Mouse (Mus musculus) limb, embryonic 15.5 days (tissue): ENCODE results near the gene Tarm1. TPM values are rescaled to one million over a fixed set of nuclear protein-coding genes. Genes with fewer than 3 reads are reported as not detected.

Source experiments
- ATAC-seq: fragments of 200-750 bp; cut with Nextera tagmentation; 2 replicates; pipeline ENCODE4 v1.8.0; 2017; ENCODE audit warnings: low read depth, moderate TSS enrichment; ENCODE audit not compliant: insufficient number of reproducible peaks, low FRiP score, low TSS enrichment
- H3K27ac ChIP-seq: fragments of 300-500 bp; sonication (generic); 2 replicates; pipeline ENCODE4 v1.5.1; 2015; ENCODE audit warnings: moderate library complexity, mild to moderate bottlenecking, inconsistent platforms
- H3K27me3 ChIP-seq: fragments of 300-500 bp; sonication (generic); 2 replicates; pipeline ENCODE4 v1.6.1; 2015; ENCODE audit warnings: inconsistent platforms
- H3K36me3 ChIP-seq: fragments of 300-500 bp; sonication (generic); 2 replicates; pipeline ENCODE4 v1.6.1; 2015; ENCODE audit warnings: inconsistent platforms
- H3K4me1 ChIP-seq: fragments of 300-500 bp; sonication (generic); 2 replicates; pipeline ENCODE4 v1.6.1; 2015; ENCODE audit warnings: inconsistent platforms
- H3K4me2 ChIP-seq: fragments of 300-500 bp; sonication (generic); 2 replicates; pipeline ENCODE4 v1.6.1; 2015; ENCODE audit warnings: mild to moderate bottlenecking, inconsistent platforms
- H3K4me3 ChIP-seq: fragments of 300-500 bp; sonication (generic); 2 replicates; pipeline ENCODE4 v1.5.1; 2015; ENCODE audit warnings: mild to moderate bottlenecking, inconsistent platforms
- H3K9ac ChIP-seq: fragments of 300-500 bp; sonication (generic); 2 replicates; pipeline ENCODE4 v1.6.1; 2015; ENCODE audit warnings: inconsistent platforms
- H3K9me3 ChIP-seq: fragments of 300-500 bp; sonication (generic); 2 replicates; pipeline ENCODE4 v1.6.1; 2016; ENCODE audit warnings: inconsistent platforms
- WGBS: fragments of 180-500 bp; shearing (Covaris S2); methylation state at CpG from one replicate; pipeline ENCODE4 v1.1.7; 2015; 5-methylcytosine and 5-hydroxymethylcytosine counted together
- polyA plus RNA-seq: library from polyadenylated mRNA; unstranded; fragments of >200 nt; fragmentation: Nextera tagmentation; extraction: Ambion mirVana; gene quantifications from 2 replicates; pipeline ENCODE4 v1.2.1, GENCODE M21; 2015

Gene Tarm1
- polyA plus RNA-seq, 1 experiment from 2014 or later, result 0.95 TPM

DNA sequence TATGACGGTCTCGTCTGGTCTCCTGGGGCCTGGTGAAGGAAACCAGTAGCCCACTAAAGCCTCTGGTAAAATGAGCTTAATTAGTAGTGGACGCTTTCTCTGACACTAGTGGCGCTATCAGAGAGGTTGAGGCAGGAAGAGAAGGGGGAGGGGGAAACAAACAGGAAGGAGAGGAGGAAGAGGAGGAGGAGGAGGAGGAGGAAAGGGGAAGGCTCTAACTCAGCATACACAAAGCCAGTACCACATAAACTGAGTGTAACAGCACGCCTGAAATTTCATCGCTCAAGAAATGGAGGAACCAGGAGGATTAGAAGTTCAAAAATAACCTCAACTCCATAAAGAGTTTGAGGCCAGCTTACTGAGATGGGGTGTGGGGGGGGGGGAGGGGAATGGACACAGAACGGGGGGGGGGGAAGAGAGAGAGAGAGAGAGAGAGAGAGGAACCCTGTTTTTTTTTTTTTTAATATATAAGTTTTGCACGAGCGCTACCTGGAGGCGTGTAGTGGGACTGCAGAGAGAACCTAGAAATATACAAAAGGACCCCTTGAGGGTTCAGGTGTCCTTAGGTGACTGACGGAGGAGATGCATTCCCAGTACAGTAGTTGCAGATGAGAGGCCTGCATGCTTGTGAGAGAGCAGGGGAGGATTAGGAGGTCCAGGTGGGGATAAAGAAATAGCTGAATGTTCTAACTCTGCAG lies 48.8 kb downstream of the Tarm1 start:
- H3K9ac ChIP-seq, result no peak overlapping the region
- no peaks in the 10 kb centered on the region for H3K36me3 ChIP-seq
- 0 out of 2 replicates have a peak, but pooled peaks cover 2% of the 10 kb centered on the region for H3K4me1 ChIP-seq
- H3K27me3 ChIP-seq, result no peaks in the 10 kb centered on the region
- 44% methylated on average over 11 of the region's 11 CpGs for WGBS
- no peak overlapping the region for H3K27ac ChIP-seq
- no peaks in the 10 kb centered on the region for H3K9me3 ChIP-seq
- H3K4me3 ChIP-seq, result no peak overlapping the region
- H3K4me2 ChIP-seq, result no peak overlapping the region
- no peak for ATAC-seq

- 40% methylated on average over 12 of the region's 12 CpGs for WGBS
- no peak overlapping the region for H3K9ac ChIP-seq
- no peak for ATAC-seq
- no peak overlapping the region for H3K4me3 ChIP-seq
- H3K4me1 ChIP-seq, result 0 out of 2 replicates have a peak, but pooled peaks cover 2% of the 10 kb centered on the region
- no peaks in the 10 kb centered on the region for H3K9me3 ChIP-seq
- no peak overlapping the region for H3K4me2 ChIP-seq
- H3K36me3 ChIP-seq, result no peaks in the 10 kb centered on the region
- H3K27me3 ChIP-seq, result no peaks in the 10 kb centered on the region
- H3K27ac ChIP-seq, result no peak overlapping the region
Measured at GRCm38 (mm10) chr7:3452821-3453485, 49.5 kb downstream of the Tarm1 start.

DNA sequence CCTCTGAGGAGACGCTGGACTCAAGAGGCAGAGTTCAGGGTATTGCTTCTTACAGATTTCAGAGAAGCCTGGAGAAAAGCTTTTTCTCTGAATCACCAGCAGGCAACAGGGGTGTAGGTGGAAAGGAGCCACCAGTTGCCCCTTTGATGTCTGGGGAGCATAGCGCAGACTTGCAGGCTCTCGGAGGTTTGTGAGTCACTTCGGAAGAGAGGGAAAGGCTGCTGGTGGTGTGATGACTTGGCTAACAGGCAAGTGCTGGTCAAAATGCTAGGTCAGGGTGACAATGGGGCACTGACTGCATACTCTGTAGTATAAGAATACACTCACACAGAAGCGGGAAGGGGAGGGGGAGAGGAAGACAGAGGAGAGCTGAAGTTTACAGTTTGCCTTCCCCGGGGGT lies 51.3 kb downstream of the Tarm1 start:
- 29% methylated on average over 6 of the region's 6 CpGs for WGBS

DNA sequence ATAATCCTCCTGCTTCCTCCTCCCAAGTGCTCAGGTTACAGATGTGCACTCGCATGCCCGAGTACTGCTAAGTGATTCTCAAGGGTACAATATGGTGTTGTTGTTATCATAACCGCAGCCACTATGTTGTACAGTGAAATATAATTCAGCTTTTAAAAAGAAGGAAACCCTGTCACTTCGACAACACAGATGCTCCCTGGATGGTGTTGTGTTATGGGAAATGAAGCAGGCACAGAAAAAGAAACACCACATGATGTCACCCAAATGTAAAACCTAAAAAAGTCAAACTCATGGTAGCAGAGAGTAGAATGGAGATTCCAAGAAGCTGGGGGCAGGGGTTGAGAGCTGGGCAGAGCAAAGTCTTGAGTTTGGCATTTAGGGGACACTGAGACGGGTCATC lies 51.8 kb downstream of the Tarm1 start:
- H3K36me3 ChIP-seq, result no peaks in the 10 kb centered on the region
- H3K27ac ChIP-seq, result no peak overlapping the region
- H3K27me3 ChIP-seq, result no peaks in the 10 kb centered on the region
- no peak overlapping the region for H3K9ac ChIP-seq
- 41% methylated on average over 5 of the region's 5 CpGs for WGBS
- H3K4me3 ChIP-seq, result no peak overlapping the region
- no peak overlapping the region for H3K4me2 ChIP-seq
- ATAC-seq, result no peak
- 0 out of 2 replicates have a peak, but pooled peaks cover 2% of the 10 kb centered on the region for H3K4me1 ChIP-seq
- no peaks in the 10 kb centered on the region for H3K9me3 ChIP-seq

More for the DNA sequence above, 51.3 kb downstream of the Tarm1 start:
- Histone ChIP-seq H3K4me3 (no peak overlapping the region), H3K9me3 (no peaks in the 10 kb centered on the region), H3K9ac (no peak overlapping the region), H3K27me3 (no peaks in the 10 kb centered on the region), H3K36me3 (no peaks in the 10 kb centered on the region), H3K27ac (no peak overlapping the region), H3K4me1 (0 out of 2 replicates have a peak, but pooled peaks cover 2% of the 10 kb centered on the region), H3K4me2 (no peak overlapping the region)
- no peak for ATAC-seq

- no peak for ATAC-seq
- no peak overlapping the region for H3K27ac ChIP-seq
- no peak overlapping the region for H3K4me2 ChIP-seq
- no peaks in the 10 kb centered on the region for H3K27me3 ChIP-seq
- H3K36me3 ChIP-seq, result no peaks in the 10 kb centered on the region
- H3K4me3 ChIP-seq, result no peak overlapping the region
- no peak overlapping the region for H3K9ac ChIP-seq
- no peaks in the 10 kb centered on the region for H3K9me3 ChIP-seq
- WGBS, result 17% methylated on average over 15 of the region's 15 CpGs
- H3K4me1 ChIP-seq, result 0 out of 2 replicates have a peak, but pooled peaks cover under 1% of the 10 kb centered on the region
Measured at GRCm38 (mm10) chr7:3448737-3449454, 53.5 kb downstream of the Tarm1 start.

- no peak for ATAC-seq
- Histone ChIP-seq H3K4me3 (no peak overlapping the region), H3K9ac (no peak overlapping the region), H3K27ac (no peak overlapping the region), H3K36me3 (no peaks in the 10 kb centered on the region), H3K9me3 (no peaks in the 10 kb centered on the region), H3K27me3 (no peaks in the 10 kb centered on the region), H3K4me2 (no peak overlapping the region), H3K4me1 (no peaks in the 10 kb centered on the region)
- 74% methylated on average over 4 of the region's 4 CpGs for WGBS
Measured at GRCm38 (mm10) chr7:3447026-3447425, 55.4 kb downstream of the Tarm1 start.

DNA sequence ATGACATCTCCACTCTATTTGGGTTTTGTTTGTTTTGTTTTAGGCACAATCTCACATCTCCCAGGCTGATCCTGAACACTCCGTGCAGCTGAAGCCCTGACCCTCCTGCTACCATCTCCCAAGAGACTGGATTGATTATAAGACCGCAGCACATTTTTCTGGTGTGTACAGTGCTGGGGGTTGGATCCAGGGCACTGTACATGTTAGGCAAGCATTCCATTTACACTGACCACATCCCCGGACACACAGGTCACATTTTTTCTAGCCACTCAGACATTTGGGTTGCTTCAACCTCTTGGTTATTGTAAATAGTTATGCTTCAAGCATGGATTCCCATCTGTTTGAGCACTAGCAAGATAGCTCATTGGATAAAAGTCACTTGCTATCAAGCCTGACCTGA lies 55.8 kb downstream of the Tarm1 start:
- Histone ChIP-seq H3K36me3 (no peaks in the 10 kb centered on the region), H3K27me3 (no peaks in the 10 kb centered on the region), H3K27ac (no peak overlapping the region), H3K4me3 (no peak overlapping the region), H3K4me1 (no peaks in the 10 kb centered on the region), H3K4me2 (no peak overlapping the region), H3K9me3 (no peaks in the 10 kb centered on the region), H3K9ac (no peak overlapping the region)
- WGBS, result 83% methylated on average over 3 of the region's 3 CpGs
- ATAC-seq, result no peak

GRCm38 (mm10) chr7:3444678-3445077 lies 57.7 kb downstream of the Tarm1 start:
- H3K4me1 ChIP-seq, result no peaks in the 10 kb centered on the region
- no peak for ATAC-seq
- 75% methylated on average over 3 of the region's 3 CpGs for WGBS

GRCm38 (mm10) chr7:3442476-3443062 lies 59.9 kb downstream of the Tarm1 start:
- Histone ChIP-seq H3K4me3 (no peak overlapping the region), H3K27ac (no peak overlapping the region), H3K4me1 (peaks cover 3% of the 10 kb centered on the region; the same call in 1 of the 2 replicates), H3K36me3 (no peaks in the 10 kb centered on the region), H3K9me3 (no peaks in the 10 kb centered on the region), H3K4me2 (no peak overlapping the region), H3K9ac (no peak overlapping the region), H3K27me3 (no peaks in the 10 kb centered on the region)
- no peak for ATAC-seq
- 82% methylated on average over 10 of the region's 10 CpGs for WGBS

More at GRCm38 (mm10) chr7:3444678-3445077, 57.7 kb downstream of the Tarm1 start:
- Histone ChIP-seq H3K4me3 (no peak overlapping the region), H3K9ac (no peak overlapping the region), H3K36me3 (no peaks in the 10 kb centered on the region), H3K27ac (no peak overlapping the region), H3K27me3 (no peaks in the 10 kb centered on the region), H3K4me2 (no peak overlapping the region), H3K9me3 (no peaks in the 10 kb centered on the region)

DNA sequence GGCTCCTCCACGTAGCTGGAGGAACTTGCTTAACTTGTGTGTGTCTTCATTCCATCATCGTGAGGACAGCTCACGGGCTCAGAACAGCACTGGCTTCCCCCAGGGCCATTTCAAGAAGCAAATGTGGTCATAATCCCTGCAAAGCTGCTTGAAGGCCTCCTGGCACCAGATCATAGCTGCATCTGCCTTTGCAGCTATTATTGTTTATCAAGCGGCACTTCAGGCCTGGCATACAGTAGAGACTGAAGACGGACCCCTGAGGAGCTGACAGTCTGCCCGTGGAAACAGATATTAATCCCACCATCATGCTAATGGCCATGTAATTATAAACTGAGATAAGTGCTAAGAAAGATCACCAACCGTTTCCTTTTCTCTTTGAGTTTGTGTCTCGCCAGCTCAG lies 61.9 kb downstream of the Tarm1 start:
- Histone ChIP-seq H3K4me3 (no peak overlapping the region), H3K36me3 (no peaks in the 10 kb centered on the region), H3K4me1 (peaks cover 3% of the 10 kb centered on the region; the same call in 1 of the 2 replicates), H3K9ac (no peak overlapping the region), H3K27me3 (0 out of 2 replicates have a peak, but pooled peaks cover 5% of the 10 kb centered on the region), H3K4me2 (no peak overlapping the region), H3K9me3 (no peaks in the 10 kb centered on the region), H3K27ac (no peak overlapping the region)
- no peak for ATAC-seq
- 53% methylated on average over 8 of the region's 8 CpGs for WGBS

- Histone ChIP-seq H3K27me3 (0 out of 2 replicates have a peak, but pooled peaks cover 5% of the 10 kb centered on the region), H3K27ac (no peak overlapping the region), H3K4me1 (peaks cover 3% of the 10 kb centered on the region; the same call in 1 of the 2 replicates), H3K4me3 (no peak overlapping the region), H3K36me3 (no peaks in the 10 kb centered on the region), H3K9me3 (no peaks in the 10 kb centered on the region), H3K4me2 (no peak overlapping the region), H3K9ac (no peak overlapping the region)
- 85% methylated on average over 11 of the region's 11 CpGs for WGBS
- no peak for ATAC-seq
Measured at GRCm38 (mm10) chr7:3439984-3440383, 62.4 kb downstream of the Tarm1 start.
